Mouse (Mus musculus): Measurements from ENCODE around the gene Hao2.

The Hao2 gene

GRCm38 (mm10) chr3:98893057-98893772 lies at the start of gene Hao2:
TSS of gene Hao2 (minus strand) at chr3:98893239.
- DNase-seq (ENCODE audit: extremely low read depth, low read depth, low spot score), result no peak

- no peak for DNase-seq (ENCODE audit: extremely low read depth, low read depth, low spot score)
Observed at GRCm38 (mm10) chr3:98941601-98942000, 48.6 kb upstream of the Hao2 start.

GRCm38 (mm10) chr3:98941066-98941551 lies 48.1 kb upstream of the Hao2 start:
- DNase-seq (ENCODE audit: extremely low read depth, low read depth, low spot score), result no peak

GRCm38 (mm10) chr3:98940225-98940624 lies 47.2 kb upstream of the Hao2 start:
- no peak for DNase-seq (ENCODE audit: extremely low read depth, low read depth, low spot score)

GRCm38 (mm10) chr3:98936446-98936845 lies 43.4 kb upstream of the Hao2 start:
- no peak for DNase-seq (ENCODE audit: extremely low read depth, low read depth, low spot score)

- DNase-seq (ENCODE audit: extremely low read depth, low read depth, low spot score), result no peak
Observed at GRCm38 (mm10) chr3:98934601-98935000, 41.6 kb upstream of the Hao2 start.

GRCm38 (mm10) chr3:98934041-98934440 lies 41.0 kb upstream of the Hao2 start:
- no peak for DNase-seq (ENCODE audit: extremely low read depth, low read depth, low spot score)

- no peak for DNase-seq (ENCODE audit: extremely low read depth, low read depth, low spot score)
Observed at GRCm38 (mm10) chr3:98932421-98932820, 39.4 kb upstream of the Hao2 start.

- no peak for DNase-seq (ENCODE audit: extremely low read depth, low read depth, low spot score)
Observed at GRCm38 (mm10) chr3:98931836-98932235, 38.8 kb upstream of the Hao2 start.

- no peak for DNase-seq (ENCODE audit: extremely low read depth, low read depth, low spot score)
Observed at GRCm38 (mm10) chr3:98920417-98920816, 27.4 kb upstream of the Hao2 start.

GRCm38 (mm10) chr3:98917260-98917659 lies 24.2 kb upstream of the Hao2 start:
- no peak for DNase-seq (ENCODE audit: extremely low read depth, low read depth, low spot score)

- DNase-seq (ENCODE audit: extremely low read depth, low read depth, low spot score), result no peak
Observed at GRCm38 (mm10) chr3:98916856-98917255, 23.8 kb upstream of the Hao2 start.

GRCm38 (mm10) chr3:98915659-98916058 lies 22.6 kb upstream of the Hao2 start:
- no peak for DNase-seq (ENCODE audit: extremely low read depth, low read depth, low spot score)

- DNase-seq (ENCODE audit: extremely low read depth, low read depth, low spot score), result no peak
Observed at GRCm38 (mm10) chr3:98913591-98913990, 20.6 kb upstream of the Hao2 start.

GRCm38 (mm10) chr3:98897606-98898005 lies 4.6 kb upstream of the Hao2 start:
- no peak for DNase-seq (ENCODE audit: extremely low read depth, low read depth, low spot score)

- no peak for DNase-seq (ENCODE audit: extremely low read depth, low read depth, low spot score)
Observed at GRCm38 (mm10) chr3:98895071-98895601, 2.1 kb upstream of the Hao2 start.

- no peak for DNase-seq (ENCODE audit: extremely low read depth, low read depth, low spot score)
Observed at GRCm38 (mm10) chr3:98890430-98890829, 2.6 kb downstream of the Hao2 start.

- DNase-seq (ENCODE audit: extremely low read depth, low read depth, low spot score), result peak; percentile 14
Observed at GRCm38 (mm10) chr3:98888206-98888605, 4.8 kb downstream of the Hao2 start.

- DNase-seq (ENCODE audit: extremely low read depth, low read depth, low spot score), result no peak
Observed at GRCm38 (mm10) chr3:98880831-98881230, 12.2 kb downstream of the Hao2 start.

- DNase-seq (ENCODE audit: extremely low read depth, low read depth, low spot score), result no peak
Observed at GRCm38 (mm10) chr3:98880216-98880615, 12.8 kb downstream of the Hao2 start.

GRCm38 (mm10) chr3:98868219-98868618 lies 24.8 kb downstream of the Hao2 start:
- DNase-seq (ENCODE audit: extremely low read depth, low read depth, low spot score), result no peak

- no peak for DNase-seq (ENCODE audit: extremely low read depth, low read depth, low spot score)
Observed at GRCm38 (mm10) chr3:98862800-98863199, 30.2 kb downstream of the Hao2 start.

GRCm38 (mm10) chr3:98859576-98859975 lies 33.5 kb downstream of the Hao2 start, which contains the start of gene Hsd3b1:
TSS of gene Hsd3b1 (minus strand) at chr3:98859794.
- DNase-seq (ENCODE audit: extremely low read depth, low read depth, low spot score), result no peak

Measured in fat pad, adult 2 months (tissue).